Mouse (Mus musculus): ENCODE data around the gene Gas7.

DNA sequence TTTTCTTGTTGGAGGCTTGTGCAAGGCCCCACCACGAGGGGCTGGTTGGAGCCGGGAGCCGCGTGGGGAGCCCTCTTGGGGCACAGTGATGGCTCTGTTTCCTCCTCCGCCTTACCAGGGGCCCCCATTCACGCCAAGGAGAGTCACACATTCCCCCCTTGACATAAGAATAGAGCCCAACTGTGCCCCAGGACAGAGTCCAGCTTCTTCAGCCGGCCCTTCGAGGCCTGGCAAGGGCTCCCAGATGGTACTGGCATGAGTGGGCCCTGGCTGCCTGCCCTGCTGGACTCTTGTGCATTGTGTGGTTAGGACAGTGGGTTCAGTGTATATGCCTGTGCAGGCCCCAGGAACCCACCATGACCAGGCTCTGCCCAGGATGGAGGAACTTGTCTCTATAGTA lies 63.7 kb downstream of the Gas7 start:
- TF ChIP-seq POLR2A (IDR thresholded peaks at IDR 0.05; ENCODE audit: low read depth, low read length) = no peak
- no peak for TF ChIP-seq CTCF (IDR thresholded peaks at IDR 0.05; ENCODE audit: extremely low read depth, insufficient read length, insufficient replicate concordance, low read depth, low read length)
